Mouse (Mus musculus): ENCODE measurements around the gene Selenbp2.
"Not testable (repeated sequence)": the region's sequence is repeated elsewhere in the genome, so short reads cannot be mapped to it uniquely, and the experiment has no call there.

DNA sequence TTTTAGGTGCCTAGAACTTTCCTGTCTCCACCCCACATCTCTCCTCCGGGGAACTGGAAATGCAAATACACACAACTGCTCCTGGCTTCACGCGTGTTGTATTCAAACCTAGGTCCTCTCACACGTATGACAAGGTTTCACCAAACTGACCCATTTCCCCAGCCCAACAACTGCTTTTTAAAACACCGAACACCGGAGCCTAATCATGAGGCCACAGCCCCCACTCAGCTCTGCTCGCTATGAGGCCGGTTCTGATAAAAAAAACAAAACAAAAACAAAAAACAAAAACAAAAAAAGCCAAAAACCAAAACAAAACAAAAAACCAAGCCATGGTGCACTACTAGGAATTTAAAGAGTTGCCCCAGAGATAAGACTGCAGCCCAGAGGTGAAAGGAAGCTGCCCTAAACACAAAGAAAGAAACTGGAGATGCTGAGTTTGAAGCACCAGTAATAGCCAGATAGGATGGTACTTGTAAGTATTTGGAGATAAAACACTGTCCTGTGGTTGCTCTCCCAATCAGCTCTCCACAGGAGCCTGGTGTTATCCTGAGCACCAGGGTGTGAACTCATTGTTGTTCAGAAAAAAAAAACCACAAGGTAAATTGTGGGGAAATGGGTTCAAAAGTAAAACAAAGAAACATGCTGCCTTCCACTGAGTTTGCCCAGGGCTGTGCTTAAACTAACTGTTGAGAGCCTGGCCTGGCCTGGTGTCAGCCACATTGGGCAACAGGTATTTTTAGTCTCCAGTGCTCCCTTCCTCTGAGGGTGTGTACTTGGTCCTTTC is 7.2 kb upstream of the Selenbp2 start:
- not testable (repeated sequence) for TF ChIP-seq POLR2A (IDR thresholded peaks at IDR 0.05; ENCODE audit: insufficient read depth, low read length); CTCF (IDR thresholded peaks at IDR 0.05; ENCODE audit: low read depth, low read length); EP300 (IDR thresholded peaks at IDR 0.05; ENCODE audit: insufficient read depth, low read depth, low read length)

Data from ES-Bruce4 (cell line).